Mouse (Mus musculus): ENCODE results near the gene Gabarapl1.

Gabarapl1 gene

GRCm38 (mm10) chr6:129538555-129538954, 5.6 kb downstream of the Gabarapl1 start:
- DNase-seq: no peak

DNA sequence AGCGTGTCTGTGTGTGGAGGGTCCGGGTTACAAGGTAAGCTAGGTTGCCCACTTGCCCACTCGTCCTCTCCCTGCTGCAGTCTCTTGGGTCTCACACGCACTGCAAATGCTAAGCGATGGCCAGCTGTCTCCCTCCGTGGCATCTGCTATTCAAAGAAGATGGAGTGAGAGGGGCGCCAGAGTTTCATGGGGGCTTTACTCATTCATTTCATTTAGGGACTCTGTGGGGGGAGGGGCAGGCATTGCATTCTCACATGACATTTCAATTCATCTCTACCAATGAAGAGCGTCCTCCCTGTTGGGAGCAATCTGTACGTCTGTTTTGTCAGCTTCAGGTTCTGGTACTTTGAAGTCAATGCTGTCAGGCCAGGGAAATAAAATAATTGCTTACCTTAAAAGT, 9.0 kb downstream of the Gabarapl1 start:
- no peak for DNase-seq

DNA sequence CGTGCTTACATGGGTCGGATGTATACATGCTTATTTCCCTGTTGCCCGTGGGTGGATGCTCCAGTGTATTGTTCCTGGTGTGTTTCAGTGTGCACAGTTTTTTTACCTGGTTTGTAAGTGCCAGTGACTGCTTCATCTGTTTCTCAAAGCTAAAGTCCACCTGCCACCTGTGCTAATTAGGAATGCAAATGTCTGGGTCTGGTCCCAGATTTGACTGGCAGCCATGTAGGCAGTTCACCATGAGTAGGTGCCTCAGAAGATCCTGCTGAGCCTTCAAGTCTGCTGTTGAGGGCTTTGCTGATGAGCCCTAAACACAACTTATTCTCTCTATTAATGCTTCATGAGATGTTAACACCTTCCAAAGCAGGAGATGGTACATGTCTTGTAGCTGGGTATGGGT, 9.6 kb downstream of the Gabarapl1 start:
- no peak for DNase-seq

- peak; percentile 78 for DNase-seq
Measured at GRCm38 (mm10) chr6:129543709-129544606, 11.0 kb downstream of the Gabarapl1 start.

DNA sequence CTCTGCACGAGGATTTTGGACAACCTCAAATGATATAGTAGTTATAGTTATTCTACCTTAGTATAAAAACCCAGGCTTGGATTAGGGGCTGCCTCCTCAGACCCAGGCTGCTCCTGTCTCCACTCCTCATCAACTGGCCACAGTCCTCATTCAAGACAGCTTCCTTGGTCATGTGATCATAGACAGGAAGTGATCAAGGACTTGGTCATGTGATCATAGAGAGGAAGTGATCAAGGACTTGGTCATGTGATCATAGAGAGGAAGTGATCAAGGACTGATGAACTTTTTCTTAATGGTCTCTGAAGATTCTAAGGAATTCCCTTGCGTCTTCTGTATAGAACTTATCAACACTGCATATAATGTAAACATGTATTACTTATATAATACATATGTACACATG, 14.3 kb downstream of the Gabarapl1 start:
- DNase-seq: no peak

GRCm38 (mm10) chr6:129548009-129548408, 15.0 kb downstream of the Gabarapl1 start:
- no peak for DNase-seq

DNA sequence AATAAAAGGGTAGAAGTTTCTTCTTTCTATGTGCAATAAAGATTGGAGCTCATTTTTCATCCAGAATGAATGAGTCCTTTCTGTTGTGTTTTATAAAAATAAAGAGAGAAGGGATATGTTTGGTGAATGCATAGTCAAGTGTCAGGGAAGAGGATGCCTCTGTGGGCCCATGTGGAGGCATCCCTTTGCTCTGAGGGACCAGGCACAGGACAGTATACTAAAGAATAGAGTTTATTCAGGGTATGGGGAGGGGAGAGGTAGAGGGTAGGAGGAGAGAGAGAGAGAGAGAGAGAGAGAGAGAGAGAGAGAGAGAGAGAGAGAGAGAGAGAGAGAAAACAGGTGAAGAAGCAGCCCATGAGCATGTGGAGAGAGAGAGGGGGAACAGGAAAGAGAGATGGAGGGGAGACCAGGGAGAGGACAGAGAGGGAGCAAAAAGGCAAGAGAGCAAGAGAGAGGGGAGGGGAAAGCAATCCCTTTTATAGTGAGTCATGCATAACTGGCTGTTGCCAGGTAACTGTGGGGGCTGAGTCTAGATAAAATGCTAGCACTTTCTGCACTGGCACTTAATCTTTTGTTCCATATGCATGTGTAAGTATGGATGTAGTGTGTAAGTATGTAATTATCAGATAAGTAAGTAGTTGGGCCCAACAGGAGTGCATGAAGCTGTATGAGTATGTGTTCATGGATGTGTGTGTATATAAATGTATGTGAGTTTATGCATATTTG, 24.5 kb downstream of the Gabarapl1 start:
- no peak for DNase-seq

GRCm38 (mm10) chr6:129558946-129559640, 26.1 kb downstream of the Gabarapl1 start:
- DNase-seq: peak; percentile 58

GRCm38 (mm10) chr6:129559641-129560027, 26.7 kb downstream of the Gabarapl1 start:
- DNase-seq: no peak

GRCm38 (mm10) chr6:129565257-129565656, 32.3 kb downstream of the Gabarapl1 start:
- DNase-seq: no peak

GRCm38 (mm10) chr6:129575315-129575714, 42.4 kb downstream of the Gabarapl1 start:
- DNase-seq: no peak

DNA sequence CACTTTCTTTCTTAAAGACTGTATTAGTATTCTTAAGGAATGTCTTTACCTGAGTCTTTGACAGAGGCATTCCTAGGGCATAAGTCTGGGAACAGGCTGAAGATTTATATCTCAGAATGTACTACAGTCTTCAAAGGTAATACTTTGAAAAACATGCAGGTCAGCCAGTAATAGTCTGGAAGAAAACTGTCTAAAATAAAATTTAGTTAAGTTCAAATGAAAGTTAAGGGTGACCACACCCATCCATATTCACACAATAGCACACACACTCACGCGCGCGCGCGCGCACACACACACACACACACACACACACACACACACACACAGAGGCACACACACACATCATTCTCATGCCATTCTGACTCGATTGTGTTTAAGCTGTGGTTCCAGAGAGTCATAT, 44.6 kb downstream of the Gabarapl1 start, which contains the start of gene Klre1:
TSS of gene Klre1 (plus strand) at position 301 of the 400 bp plus-strand sequence.
- no peak for DNase-seq

- no peak for DNase-seq
Measured at GRCm38 (mm10) chr6:129581274-129581673, 48.3 kb downstream of the Gabarapl1 start.

DNA sequence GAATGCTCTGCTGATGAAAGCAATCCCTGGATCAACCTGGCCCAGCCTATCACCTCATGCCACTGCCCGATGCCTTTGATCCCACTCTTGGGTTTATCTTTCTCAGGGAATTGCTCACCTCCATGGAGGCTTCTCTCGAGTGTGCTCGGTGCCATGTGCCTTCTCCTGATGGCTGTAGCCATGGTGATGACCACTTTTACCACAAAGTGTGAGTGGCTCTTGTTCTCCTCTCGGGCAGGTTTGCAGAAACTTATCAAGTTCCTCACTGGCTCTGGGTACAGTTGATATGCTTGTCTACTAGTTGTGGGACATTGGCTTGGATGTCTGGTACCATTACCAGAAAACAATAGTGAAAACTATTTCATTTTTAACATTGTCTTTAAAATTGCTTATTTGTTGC, 48.9 kb downstream of the Gabarapl1 start:
- no peak for DNase-seq

DNA sequence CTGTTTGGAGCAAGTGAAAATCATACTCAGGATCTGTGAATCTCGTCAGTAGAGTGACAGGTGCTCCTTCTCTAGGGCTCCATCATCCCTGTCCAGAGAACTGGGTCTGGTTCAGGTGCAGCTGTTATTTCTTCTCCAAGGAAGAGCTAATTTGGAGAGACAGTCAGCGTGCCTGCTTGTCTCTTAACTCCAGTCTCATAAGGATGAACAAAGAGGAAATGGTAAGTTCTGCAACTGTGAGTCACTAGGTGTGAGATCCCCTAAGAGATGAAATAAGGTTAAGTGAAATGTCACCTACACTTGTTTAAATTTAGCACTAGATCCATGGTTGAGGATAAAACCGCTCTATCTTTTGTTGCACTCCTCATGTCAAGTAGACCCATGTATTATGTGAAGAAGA, 50.1 kb downstream of the Gabarapl1 start:
- no peak for DNase-seq

- DNase-seq: no peak
Measured at GRCm38 (mm10) chr6:129591508-129591907, 58.5 kb downstream of the Gabarapl1 start, which contains the start of gene Klrd1. TSS of gene Klrd1 (plus strand) at chr6:129591782.

All from right cerebral cortex, adult 18-20 months (tissue).